Mouse (Mus musculus) heart, postnatal 0 days (tissue): Measurements from ENCODE around the gene Nppa.

ENCODE experiments used
- CTCF ChIP-seq: IDR thresholded peaks from 2 replicates; pipeline ENCODE4 v1.5.1; 2016; ENCODE audit warnings: antibody characterized with exemption, control low read depth, low read depth
- EP300 ChIP-seq: IDR thresholded peaks from 2 replicates; pipeline ENCODE4 v1.6.1; 2016; ENCODE audit warnings: antibody characterized with exemption, low read depth

GRCm38 (mm10) chr4:147953590-147953989 lies 46.9 kb upstream of the Nppa start:
- TF ChIP-seq CTCF (peak; percentile 66), EP300 (no peak)
